Mouse (Mus musculus) cerebellum, adult 8-10 months (tissue): Measurements from ENCODE around the gene Dagla.
A peak's percentile ranks its signal among the peaks of the same experiment; 100 is the strongest.

Experiments
- DNase-seq: peaks from one replicate; pipeline ENCODE4 v3.0.0; 2022

Gene Dagla

GRCm38 (mm10) chr19:10304810-10305544, at the start of gene Dagla:
Gene Dagla (minus strand): TSS chr19:10304877.
- DNase-seq: peak; percentile 79

- DNase-seq: no peak
Observed at GRCm38 (mm10) chr19:10352218-10352617, 47.5 kb upstream of the Dagla start.

- DNase-seq: no peak
Observed at GRCm38 (mm10) chr19:10347628-10348273, 43.1 kb upstream of the Dagla start.

- no peak for DNase-seq
Observed at GRCm38 (mm10) chr19:10345696-10346095, 41.0 kb upstream of the Dagla start.

GRCm38 (mm10) chr19:10343866-10344265, 39.2 kb upstream of the Dagla start:
- no peak for DNase-seq

GRCm38 (mm10) chr19:10341817-10342439, 37.3 kb upstream of the Dagla start:
- peak; percentile 60 for DNase-seq

GRCm38 (mm10) chr19:10341152-10341551, 36.5 kb upstream of the Dagla start:
- peak; percentile 48 for DNase-seq

- DNase-seq: no peak
Observed at GRCm38 (mm10) chr19:10340661-10341060, 36.0 kb upstream of the Dagla start.

GRCm38 (mm10) chr19:10339271-10339670, 34.6 kb upstream of the Dagla start:
- DNase-seq: no peak

GRCm38 (mm10) chr19:10338724-10339123, 34.0 kb upstream of the Dagla start:
- no peak for DNase-seq

GRCm38 (mm10) chr19:10334467-10334866, 29.8 kb upstream of the Dagla start:
- DNase-seq: no peak

- peak; percentile 67 for DNase-seq
Observed at GRCm38 (mm10) chr19:10333545-10334252, 29.0 kb upstream of the Dagla start.

GRCm38 (mm10) chr19:10331706-10332105, 27.0 kb upstream of the Dagla start:
- no peak for DNase-seq

- DNase-seq: no peak
Observed at GRCm38 (mm10) chr19:10329033-10329432, 24.4 kb upstream of the Dagla start.

- no peak for DNase-seq
Observed at GRCm38 (mm10) chr19:10326609-10327008, 21.9 kb upstream of the Dagla start.

GRCm38 (mm10) chr19:10323860-10324259, 19.2 kb upstream of the Dagla start:
- no peak for DNase-seq

- DNase-seq: no peak
Observed at GRCm38 (mm10) chr19:10323362-10323837, 18.7 kb upstream of the Dagla start.

GRCm38 (mm10) chr19:10317795-10318194, 13.1 kb upstream of the Dagla start:
- no peak for DNase-seq

- no peak for DNase-seq
Observed at GRCm38 (mm10) chr19:10317358-10317757, 12.7 kb upstream of the Dagla start.

- DNase-seq: no peak
Observed at GRCm38 (mm10) chr19:10316956-10317355, 12.3 kb upstream of the Dagla start.

GRCm38 (mm10) chr19:10312072-10312471, 7.4 kb upstream of the Dagla start:
- DNase-seq: no peak

- no peak for DNase-seq
Observed at GRCm38 (mm10) chr19:10308990-10309389, 4.3 kb upstream of the Dagla start.

- no peak for DNase-seq
Observed at GRCm38 (mm10) chr19:10307941-10308340, 3.3 kb upstream of the Dagla start.
